Mouse (Mus musculus): ENCODE results near the gene Heyl. TPM values are rescaled to one million over a fixed set of nuclear protein-coding genes. Genes with fewer than 3 reads are reported as not detected.

The Heyl gene
- total RNA-seq, 2 experiments from 2014 or later = 19.1 to 21.3 TPM

- intact Hi-C loops (cut with DNase I) = no loop called here
- peak; percentile 80 for DNase-seq (ENCODE audit: low spot score)
These were observed 5.1 kb upstream of the Heyl start for GRCm38 (mm10) chr4:123228270-123228669.

GRCm38 (mm10) chr4:123229166-123229565 lies 4.2 kb upstream of the Heyl start:
- peak; percentile 60 for DNase-seq (ENCODE audit: low spot score)
- intact Hi-C loops (cut with DNase I) = no loop called here

GRCm38 (mm10) chr4:123232841-123233240 lies 515 bp upstream of the Heyl start:
- no peak for DNase-seq (ENCODE audit: low spot score)
- intact Hi-C loops (cut with DNase I) = no loop called here

- intact Hi-C loops (cut with DNase I) = no loop called here
- no peak for DNase-seq (ENCODE audit: low spot score)
These were observed 2.6 kb downstream of the Heyl start for GRCm38 (mm10) chr4:123235835-123236430.

- no peak for DNase-seq (ENCODE audit: low spot score)
- intact Hi-C loops (cut with DNase I) = no loop called here
These were observed 3.2 kb downstream of the Heyl start for GRCm38 (mm10) chr4:123236431-123237031.

- intact Hi-C loops (cut with DNase I) = no loop called here
- peak; percentile 66 for DNase-seq (ENCODE audit: low spot score)
These were observed 4.3 kb downstream of the Heyl start for GRCm38 (mm10) chr4:123237386-123238266.

GRCm38 (mm10) chr4:123239361-123240203 lies 6.2 kb downstream of the Heyl start:
- DNase-seq (ENCODE audit: low spot score) = peak; percentile 75
- intact Hi-C loops (cut with DNase I) = no loop called here

- intact Hi-C loops (cut with DNase I) = no loop called here
These were observed 12.9 kb downstream of the Heyl start for GRCm38 (mm10) chr4:123246221-123246620.

GRCm38 (mm10) chr4:123246651-123247050 lies 13.3 kb downstream of the Heyl start:
- intact Hi-C loops (cut with DNase I) = no loop called here
- no peak for DNase-seq (ENCODE audit: low spot score)

More at GRCm38 (mm10) chr4:123246221-123246620, 12.9 kb downstream of the Heyl start:
- no peak for DNase-seq (ENCODE audit: low spot score)

- peak; percentile 58 for DNase-seq (ENCODE audit: low spot score)
- intact Hi-C loops (cut with DNase I) = no loop called here
These were observed 14.0 kb downstream of the Heyl start for GRCm38 (mm10) chr4:123247147-123247880.

GRCm38 (mm10) chr4:123248971-123249567 lies 15.7 kb downstream of the Heyl start:
- intact Hi-C loops (cut with DNase I) = no loop called here
- DNase-seq (ENCODE audit: low spot score) = peak; percentile 81

GRCm38 (mm10) chr4:123252214-123252613 lies 18.9 kb downstream of the Heyl start:
- DNase-seq (ENCODE audit: low spot score) = no peak
- intact Hi-C loops (cut with DNase I) = no loop called here

GRCm38 (mm10) chr4:123254617-123255016 lies 21.3 kb downstream of the Heyl start:
- intact Hi-C loops (cut with DNase I) = loop anchor here (1.0 to 2.0 kb wide), 2 partner anchors 35 to 100 kb away; no protein-coding TSS in a partner anchor
- DNase-seq (ENCODE audit: low spot score) = no peak

- intact Hi-C loops (cut with DNase I) = no loop called here
- DNase-seq (ENCODE audit: low spot score) = no peak
These were observed 26.9 kb downstream of the Heyl start for GRCm38 (mm10) chr4:123260071-123260746.

GRCm38 (mm10) chr4:123261721-123262401 lies 28.5 kb downstream of the Heyl start, which contains the start of gene Pabpc4:
TSS of gene Pabpc4 (plus strand) at chr4:123262351.
- intact Hi-C loops (cut with DNase I) = no loop called here

GRCm38 (mm10) chr4:123271063-123271462 lies 37.7 kb downstream of the Heyl start:
- intact Hi-C loops (cut with DNase I) = no loop called here
- DNase-seq (ENCODE audit: low spot score) = no peak

More at GRCm38 (mm10) chr4:123261721-123262401, 28.5 kb downstream of the Heyl start, which contains the start of gene Pabpc4:
- no peak for DNase-seq (ENCODE audit: low spot score)

GRCm38 (mm10) chr4:123280117-123280516 lies 46.8 kb downstream of the Heyl start:
- intact Hi-C loops (cut with DNase I) = no loop called here
- no peak for DNase-seq (ENCODE audit: low spot score)

- peak; percentile 79 for DNase-seq (ENCODE audit: low spot score)
- intact Hi-C loops (cut with DNase I) = no loop called here
These were observed 49.1 kb downstream of the Heyl start for GRCm38 (mm10) chr4:123282500-123282899.
